Mouse (Mus musculus): ENCODE data around the gene Nfam1. TPM values are rescaled to one million over a fixed set of nuclear protein-coding genes. Genes with fewer than 3 reads are reported as not detected.
A peak's percentile ranks its signal among the peaks of the same experiment; 100 is the strongest.

The Nfam1 gene
- total RNA-seq, 1 experiment from 2014 or later: 2.6 TPM

- DNase-seq: no peak
Measured at GRCm38 (mm10) chr15:83038812-83039211, 5.7 kb upstream of the Nfam1 start.

GRCm38 (mm10) chr15:83037755-83038483, 4.8 kb upstream of the Nfam1 start:
- peak; percentile 94 for DNase-seq

DNA sequence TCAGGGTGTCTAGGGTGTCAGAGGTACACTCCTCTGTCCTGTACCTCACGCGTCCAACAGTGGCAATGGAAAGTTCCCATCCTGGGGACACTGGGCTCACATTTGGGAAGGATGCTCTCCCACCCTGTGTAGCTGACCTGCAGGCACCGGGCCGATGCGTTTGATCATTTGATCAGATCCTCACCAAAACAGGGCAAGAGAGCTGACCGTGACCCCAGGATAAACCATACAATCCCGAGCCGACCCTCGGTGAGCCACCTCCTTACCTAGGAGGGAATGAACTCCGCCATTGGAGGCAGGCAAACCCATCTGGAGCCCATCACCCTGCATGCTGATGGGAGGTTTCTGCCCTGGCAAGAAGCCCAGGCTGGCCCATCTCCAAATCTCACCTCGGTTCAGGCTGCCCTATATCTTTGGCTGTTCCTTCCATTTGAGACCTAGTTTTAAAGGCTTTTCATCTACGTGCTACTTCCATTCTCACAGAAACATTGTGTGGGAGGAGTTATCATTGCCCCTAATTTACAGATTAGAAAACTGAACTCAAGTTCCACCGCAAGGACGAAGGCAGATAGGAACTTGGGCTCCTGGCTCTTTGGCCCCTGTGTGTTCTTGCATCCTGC, 3.9 kb upstream of the Nfam1 start:
- peak; percentile 73 for DNase-seq

- no peak for DNase-seq
Measured at GRCm38 (mm10) chr15:83036089-83036488, 3.0 kb upstream of the Nfam1 start.

DNA sequence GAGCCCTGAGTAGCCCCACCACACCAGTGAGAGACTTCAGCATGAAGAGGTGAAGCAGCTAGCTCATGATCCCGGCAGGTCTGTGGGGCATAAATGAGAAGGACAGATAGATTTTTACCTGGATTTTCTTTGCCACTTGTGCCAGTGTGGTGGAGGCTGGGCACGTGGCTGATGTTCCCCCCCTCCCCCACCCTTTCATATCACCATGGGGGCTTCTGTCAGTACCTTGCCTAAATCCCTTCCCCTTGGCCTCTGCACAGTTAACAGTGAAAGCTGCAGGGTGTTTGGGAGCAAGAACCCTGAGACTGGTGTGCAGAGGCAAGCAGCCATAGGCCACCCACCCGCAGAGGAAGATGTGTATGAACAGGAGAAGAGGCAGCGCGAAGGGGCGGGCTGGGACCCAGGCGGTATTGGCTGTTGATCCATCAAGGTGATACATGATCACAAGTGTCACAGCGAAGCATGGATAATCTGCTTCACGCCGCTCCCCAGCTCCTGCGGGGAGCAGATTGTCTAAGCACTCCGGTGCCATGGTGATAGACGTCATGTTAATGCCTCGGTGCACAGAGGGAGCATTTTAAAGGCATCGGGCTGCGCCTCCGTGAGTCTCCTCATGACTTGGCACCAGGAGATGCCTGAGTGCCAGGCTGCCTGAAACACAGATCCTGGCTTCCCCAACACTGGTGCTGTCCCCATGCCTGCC, 1.3 kb upstream of the Nfam1 start:
- DNase-seq: no peak

- DNase-seq: no peak
Measured at GRCm38 (mm10) chr15:83030884-83031283, 2.2 kb downstream of the Nfam1 start.

DNA sequence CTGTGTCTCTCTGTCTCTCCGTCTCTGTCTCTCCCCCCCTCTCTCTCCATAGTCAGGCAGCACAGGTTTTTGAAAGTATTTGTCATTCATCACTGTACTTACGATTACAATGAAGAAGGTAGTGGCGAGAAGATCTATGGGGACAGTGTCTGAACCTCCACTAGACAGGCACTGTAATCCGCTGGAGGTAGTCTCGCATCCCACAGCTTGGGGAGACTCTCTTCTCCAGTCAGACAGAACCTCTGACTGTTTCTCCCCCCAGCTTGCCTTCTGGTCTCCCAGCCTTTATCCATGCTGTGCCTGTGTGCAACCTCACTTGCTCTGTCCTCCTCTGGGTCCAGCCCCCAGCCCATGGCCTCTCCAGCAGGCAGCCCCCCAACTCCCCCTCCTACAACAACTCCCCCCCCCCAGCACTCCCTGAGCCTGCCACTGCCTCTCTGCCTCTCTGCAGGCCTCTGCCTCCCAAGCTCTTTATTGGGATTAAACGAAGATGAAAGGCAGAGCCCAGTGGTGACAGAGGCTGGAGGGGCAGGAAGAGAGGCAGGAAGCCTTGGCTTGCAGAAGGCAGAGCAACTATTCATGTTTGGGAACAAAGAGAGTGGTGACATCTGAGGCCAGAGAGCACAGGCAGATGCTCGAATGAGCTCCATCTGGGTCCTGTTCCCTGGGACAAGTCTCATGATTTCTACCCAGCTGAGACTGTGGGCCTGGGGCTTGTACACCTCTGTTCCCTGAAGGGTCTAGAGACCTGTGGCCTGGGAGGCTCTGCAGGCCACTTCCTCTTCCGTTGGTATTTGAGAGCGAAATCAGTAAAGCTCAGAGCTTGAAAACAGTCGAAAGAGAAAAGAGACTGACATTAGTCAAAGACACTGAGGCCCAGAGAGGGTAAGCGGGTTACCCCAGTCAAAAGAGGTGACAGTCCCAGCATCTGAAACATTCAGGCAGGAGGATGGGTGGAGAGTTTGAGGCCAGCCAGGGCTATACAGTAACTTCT, 3.1 kb downstream of the Nfam1 start:
- DNase-seq: peak; percentile 45

DNA sequence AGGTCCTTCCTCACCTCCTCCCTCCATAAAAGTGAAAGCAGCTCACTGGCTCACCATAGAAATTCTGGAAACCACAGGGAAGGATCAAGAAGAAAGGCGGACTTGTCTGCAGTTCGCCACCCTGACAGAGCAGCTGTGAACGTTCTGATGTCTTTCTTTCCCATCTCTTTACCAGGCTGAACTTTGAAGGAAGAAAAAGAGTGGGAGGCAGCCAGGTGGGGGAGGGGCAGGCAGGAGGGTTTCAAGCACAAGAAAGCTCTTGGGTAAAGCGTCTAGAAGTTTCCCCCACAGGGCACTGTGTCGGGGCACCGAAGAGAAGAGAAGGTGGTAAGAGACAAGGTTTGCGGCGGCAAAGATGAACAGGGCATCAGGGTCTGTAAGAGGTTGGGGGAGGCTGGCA, 7.0 kb downstream of the Nfam1 start:
- DNase-seq: no peak

DNA sequence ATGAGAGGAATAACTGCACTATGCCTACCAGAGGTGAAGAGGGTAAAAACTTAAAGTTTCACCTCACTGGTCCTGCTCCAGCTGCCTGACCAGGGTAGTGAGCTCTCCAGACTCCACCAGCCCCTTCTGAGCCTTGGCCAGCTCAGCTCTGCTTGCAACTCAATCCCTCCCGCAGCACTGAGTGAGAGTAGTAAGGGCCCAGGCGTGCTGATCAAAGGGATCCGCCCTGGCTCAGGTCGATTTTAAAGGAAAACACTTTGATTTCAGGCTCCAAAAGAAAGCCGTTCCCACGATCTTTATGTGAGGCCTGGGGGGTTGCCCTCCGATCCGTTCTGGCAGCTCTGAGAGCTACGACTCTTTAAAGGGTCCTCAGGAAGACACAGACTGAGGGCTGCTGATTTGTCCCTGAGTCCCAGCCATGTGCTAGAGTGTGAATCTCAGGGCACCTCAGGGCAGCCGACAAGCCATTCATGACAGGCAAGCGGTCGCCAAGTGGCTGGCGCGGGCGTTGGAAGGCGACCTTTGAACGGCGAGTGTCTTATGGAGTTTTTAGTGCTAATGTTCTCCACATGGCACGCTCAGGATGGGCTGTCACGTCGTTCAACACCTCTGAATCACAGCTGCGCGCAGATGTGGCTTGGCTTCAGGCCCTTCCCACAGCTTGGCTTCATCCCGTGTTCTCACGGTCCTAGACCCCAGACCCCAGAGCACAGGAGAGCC, 7.9 kb downstream of the Nfam1 start:
- DNase-seq: no peak

DNA sequence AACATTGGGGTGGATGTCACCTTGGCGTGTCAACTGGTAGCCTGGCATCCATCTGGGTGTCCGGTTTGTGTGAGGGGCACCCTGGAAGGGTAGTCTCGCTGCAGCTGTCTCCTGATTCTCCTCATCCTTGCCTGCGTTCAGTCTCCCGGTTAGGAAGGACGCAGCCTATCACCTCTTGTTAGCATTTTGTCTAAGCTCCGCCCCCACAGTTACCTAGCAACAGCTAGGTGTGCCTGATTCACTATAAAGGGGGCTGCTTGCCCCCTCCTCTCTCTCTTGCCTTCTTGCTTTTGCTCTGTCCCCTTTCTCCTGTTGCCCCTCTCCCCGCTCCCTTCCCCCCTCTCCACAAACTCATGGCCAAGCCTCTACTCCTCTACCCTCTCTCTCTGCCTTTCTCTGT, 10.2 kb downstream of the Nfam1 start:
- DNase-seq: no peak

- no peak for DNase-seq
Measured at GRCm38 (mm10) chr15:83010990-83011664, 22.0 kb downstream of the Nfam1 start.

DNA sequence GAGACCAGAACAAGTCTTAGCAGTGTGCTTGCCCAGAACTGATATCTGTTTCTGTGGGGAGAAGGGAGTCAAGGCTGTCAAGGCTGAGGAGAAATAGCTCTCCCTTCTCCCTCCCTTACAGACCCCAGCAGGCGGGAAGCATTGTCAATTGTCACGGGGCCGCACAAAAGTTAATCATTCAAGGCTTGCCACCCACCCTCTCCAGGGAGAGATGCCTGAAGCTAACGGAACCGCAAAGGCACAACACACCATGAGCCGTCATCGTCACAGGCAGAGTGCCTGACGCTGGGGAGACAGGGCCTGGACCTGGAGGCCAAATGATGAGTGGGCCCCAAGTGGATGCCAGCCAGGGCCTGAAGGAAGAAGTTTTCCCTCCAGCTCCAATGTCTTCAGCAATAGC, 22.7 kb downstream of the Nfam1 start:
- no peak for DNase-seq

DNA sequence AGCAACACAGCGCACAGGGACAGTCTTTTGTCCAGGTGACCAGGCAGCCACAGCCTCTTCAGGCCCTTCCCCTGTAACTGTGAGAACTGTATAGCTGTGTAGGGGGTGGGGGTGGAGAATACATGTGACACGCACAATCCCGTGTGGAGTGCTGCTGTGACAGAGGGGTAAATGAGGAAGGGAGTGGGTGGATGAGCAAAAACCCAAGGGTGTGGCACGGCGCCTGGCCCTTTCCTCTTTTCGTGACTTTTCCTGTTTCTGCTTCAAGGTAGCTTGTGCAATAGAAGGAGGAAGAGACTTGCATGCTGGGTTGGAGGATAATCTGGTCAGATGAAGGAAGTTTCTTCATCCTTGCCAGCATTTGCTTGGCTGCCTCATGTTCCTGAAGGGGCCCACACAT, 23.6 kb downstream of the Nfam1 start:
- no peak for DNase-seq

DNA sequence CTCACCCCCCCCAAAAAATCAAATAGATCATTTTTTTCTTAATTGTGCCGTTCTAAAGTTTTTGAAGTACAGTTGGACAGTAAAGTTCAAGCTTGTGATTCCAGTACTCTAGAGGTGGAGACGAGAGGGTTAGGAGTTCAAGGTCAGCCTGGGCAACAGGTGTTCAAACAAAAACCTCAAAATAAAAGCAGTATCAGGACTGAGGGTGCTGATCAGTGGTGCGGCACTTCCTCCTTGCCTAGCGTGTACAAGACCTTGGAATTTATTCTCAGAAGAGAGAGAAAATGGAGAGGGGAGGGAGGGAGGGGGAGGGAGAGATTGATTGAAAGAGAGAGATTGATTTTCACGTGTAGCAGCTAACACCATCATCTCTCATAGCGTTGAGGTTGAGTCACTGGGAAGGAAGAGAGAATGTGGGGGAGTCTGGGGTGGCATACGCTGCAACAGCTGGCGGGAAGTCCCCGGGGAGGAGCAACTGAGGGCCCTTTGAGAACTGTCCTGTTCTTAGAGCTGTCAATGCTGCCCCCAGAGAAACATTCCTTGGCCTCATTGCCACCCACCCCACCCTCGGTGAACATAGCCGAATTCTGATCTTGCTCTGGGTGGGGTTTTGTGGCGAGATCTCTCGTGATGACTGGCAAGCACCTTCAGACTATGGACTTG, 24.2 kb downstream of the Nfam1 start:
- DNase-seq: no peak

DNA sequence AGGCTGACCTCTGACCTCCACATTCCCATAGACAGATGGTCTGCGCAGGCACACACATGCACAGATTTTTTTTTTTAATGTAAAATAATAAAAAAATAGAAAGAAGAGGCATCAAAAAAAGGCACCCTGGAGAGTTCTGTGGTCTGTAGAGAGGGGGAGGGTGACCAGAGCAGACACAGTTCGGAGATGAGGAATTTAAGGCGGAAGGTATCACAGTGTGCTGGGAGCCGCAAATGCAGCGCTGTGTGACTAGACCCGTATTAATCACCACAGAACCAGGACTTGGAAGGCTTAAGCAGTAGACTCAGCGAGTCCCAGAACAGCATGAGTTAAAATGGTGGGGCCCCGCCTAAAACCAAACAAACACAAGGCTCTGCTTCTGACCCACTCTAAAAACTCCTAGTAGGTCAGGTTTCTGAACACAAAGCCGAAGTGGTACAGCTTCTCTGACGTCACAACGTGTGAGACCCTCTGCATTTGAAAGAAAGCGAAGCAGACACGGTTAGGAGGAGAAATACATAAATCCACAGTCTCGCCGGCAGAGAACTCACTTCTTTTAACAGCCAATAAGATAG, 25.7 kb downstream of the Nfam1 start:
- no peak for DNase-seq

DNA sequence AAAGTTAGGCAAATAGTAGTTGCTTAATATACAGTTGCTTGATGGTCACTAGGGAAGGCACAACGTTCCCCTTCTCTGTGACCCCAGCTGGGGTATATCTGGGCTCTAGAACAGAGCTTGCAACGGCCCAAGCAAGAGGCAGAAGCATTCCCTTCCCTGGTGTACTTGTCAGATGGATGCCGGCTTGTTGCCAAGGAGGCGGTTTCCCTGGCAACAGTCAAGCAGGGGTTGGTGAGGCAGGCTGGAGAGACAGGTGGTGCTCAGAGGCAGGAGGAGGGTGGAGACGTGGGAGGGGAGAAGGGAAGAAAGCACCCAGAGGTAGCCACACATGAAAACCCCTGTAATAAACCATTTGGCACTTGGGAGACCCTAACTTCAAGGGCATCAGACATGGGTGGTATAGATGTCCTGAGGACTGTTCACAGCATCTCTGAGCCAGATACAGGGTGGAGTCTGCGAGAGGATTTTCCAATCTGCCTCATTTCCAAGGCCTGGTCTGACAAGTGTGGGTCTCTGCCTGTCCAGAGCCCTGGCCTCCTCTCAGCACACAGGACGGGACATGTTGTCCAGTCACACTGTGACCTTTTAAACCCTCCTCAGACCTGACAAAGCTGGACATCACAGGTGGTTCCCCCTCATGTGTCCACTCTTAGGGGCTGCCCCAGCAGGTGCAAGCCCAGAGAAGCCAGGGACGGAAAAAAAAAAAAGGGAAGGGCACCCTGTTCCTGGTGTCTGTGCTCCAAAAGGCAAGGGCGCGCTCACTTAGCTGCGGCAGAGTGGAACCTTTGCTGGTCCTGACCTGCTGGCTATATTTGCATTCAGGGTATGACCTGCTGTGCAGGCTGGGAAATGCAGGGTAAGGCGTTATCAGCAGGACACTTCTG, 30.2 kb downstream of the Nfam1 start:
- peak; percentile 40 for DNase-seq

DNA sequence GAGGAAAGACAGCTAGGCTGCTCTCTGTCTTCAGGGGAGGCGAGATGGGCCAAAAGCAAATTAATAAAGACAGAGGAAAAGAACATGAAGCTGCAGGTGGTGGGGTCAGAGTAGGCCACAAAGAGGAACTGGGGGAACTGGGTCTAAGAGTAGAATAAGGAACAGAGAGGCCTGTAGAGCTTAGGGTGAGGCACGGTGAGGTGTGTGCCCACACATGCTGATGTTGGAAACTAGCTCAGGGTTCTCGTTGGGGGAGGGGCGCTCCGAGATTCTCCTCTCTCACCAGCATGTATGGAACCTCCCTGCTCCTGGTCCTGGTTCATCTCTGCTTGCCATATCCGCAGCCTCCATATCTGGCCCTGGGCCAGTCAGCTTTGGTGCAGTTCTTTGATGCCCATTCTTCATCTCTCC, 34.3 kb downstream of the Nfam1 start:
- no peak for DNase-seq

DNA sequence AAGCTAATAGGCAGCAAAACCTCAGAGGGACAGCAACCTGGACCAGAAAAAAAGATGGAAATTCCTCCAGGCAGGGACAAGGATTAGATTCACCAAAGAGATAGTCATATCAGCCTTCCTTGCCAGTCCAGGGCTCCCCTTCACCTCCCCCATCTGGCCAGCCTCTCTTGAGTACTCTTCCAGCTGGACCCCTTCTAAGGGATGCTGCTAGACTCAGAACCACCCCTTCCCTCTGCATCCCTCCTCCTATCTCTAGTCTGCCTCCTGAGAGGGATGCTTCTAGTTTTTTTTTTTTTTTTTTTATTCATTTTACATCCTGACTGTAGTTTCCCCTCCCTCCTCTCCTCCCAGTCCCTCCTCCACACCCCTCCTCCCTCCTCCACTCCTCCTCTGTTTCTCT, 36.7 kb downstream of the Nfam1 start:
- DNase-seq: no peak

DNA sequence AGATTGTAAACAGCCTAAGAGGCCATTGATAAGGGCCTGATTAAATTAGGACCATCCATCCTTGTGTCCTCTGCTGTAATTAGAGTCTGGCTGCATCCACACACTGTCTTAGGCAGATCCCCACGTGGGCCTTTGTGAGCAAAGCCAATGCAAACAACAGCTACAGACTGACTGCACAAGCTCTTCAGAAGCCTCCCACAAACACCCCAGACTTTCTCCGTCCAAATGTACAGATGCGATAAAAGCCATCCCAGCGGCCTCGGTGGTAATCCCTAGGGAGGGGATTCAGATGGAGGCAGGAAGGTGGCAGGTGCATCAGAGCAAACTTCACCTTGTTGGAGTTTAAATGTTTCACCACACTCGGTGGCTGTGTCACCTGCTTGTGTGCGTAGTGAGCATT, 37.9 kb downstream of the Nfam1 start:
- DNase-seq: no peak
